Mouse (Mus musculus): ENCODE measurements around the gene Pde6c. TPM values are rescaled to one million over a fixed set of nuclear protein-coding genes. Genes with fewer than 3 reads are reported as not detected.

Pde6c gene
- polyA plus RNA-seq, 1 experiment = not detected

GRCm38 (mm10) chr19:38126656-38127055, 5.9 kb upstream of the Pde6c start:
- no peaks in the 10 kb centered on the region for H3K4me1 ChIP-seq (ENCODE audit: control insufficient read depth)
- H3K36me3 ChIP-seq (ENCODE audit: control insufficient read depth) = no peaks in the 10 kb centered on the region
- no peak for TF ChIP-seq TAL1 (IDR thresholded peaks at IDR 0.05; ENCODE audit: low read length)
- TF ChIP-seq GATA1 (IDR thresholded peaks at IDR 0.05; ENCODE audit: low read length) = no peak
- peaks cover 29% of the 10 kb centered on the region for H3K27me3 ChIP-seq (ENCODE audit: control insufficient read depth)
- no peak overlapping the region for H3K4me3 ChIP-seq (replicated peaks)
- H3K9me3 ChIP-seq (ENCODE audit: control insufficient read depth, low read length) = no peaks in the 10 kb centered on the region

DNA sequence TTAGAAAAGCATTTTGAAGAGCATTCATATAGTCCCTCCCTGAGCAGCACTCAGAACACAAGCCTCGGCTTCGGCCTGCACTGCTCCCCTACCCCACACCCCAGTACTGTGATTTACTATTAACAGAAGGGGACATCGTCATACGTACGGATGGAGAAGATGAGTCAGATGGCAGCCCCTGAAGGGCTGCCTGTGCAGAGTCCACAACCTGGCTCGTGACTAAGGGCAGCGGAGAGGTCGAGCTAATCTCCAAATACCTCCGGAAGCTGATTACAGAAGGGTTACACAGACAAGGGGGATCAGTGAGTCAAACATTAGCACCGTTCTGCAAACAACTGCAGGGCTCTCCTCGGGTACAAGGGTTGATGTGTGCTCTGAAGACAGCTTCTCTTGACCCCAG, 1.4 kb downstream of the Pde6c start:
- Histone ChIP-seq H3K27me3 (ENCODE audit: control insufficient read depth) (no peaks in the 10 kb centered on the region), H3K4me3 (replicated peaks) (no peak overlapping the region), H3K36me3 (ENCODE audit: control insufficient read depth) (no peaks in the 10 kb centered on the region), H3K9me3 (ENCODE audit: control insufficient read depth, low read length) (no peaks in the 10 kb centered on the region), H3K4me1 (ENCODE audit: control insufficient read depth) (no peaks in the 10 kb centered on the region)
- TF ChIP-seq TAL1 (IDR thresholded peaks at IDR 0.05; ENCODE audit: low read length) = no peak
- TF ChIP-seq GATA1 (IDR thresholded peaks at IDR 0.05; ENCODE audit: low read length) = no peak

GRCm38 (mm10) chr19:38134806-38135205, 2.2 kb downstream of the Pde6c start:
- H3K36me3 ChIP-seq (ENCODE audit: control insufficient read depth) = no peaks in the 10 kb centered on the region
- H3K4me1 ChIP-seq (ENCODE audit: control insufficient read depth) = no peaks in the 10 kb centered on the region
- H3K4me3 ChIP-seq (replicated peaks) = no peak overlapping the region
- no peaks in the 10 kb centered on the region for H3K27me3 ChIP-seq (ENCODE audit: control insufficient read depth)
- no peak for TF ChIP-seq GATA1 (IDR thresholded peaks at IDR 0.05; ENCODE audit: low read length)
- TF ChIP-seq TAL1 (IDR thresholded peaks at IDR 0.05; ENCODE audit: low read length) = no peak
- H3K9me3 ChIP-seq (ENCODE audit: control insufficient read depth, low read length) = no peaks in the 10 kb centered on the region

GRCm38 (mm10) chr19:38143540-38144271, 11.1 kb downstream of the Pde6c start:
- TF ChIP-seq GATA1 (IDR thresholded peaks at IDR 0.05; ENCODE audit: low read length) (no peak), TAL1 (IDR thresholded peaks at IDR 0.05; ENCODE audit: low read length) (no peak)
- Histone ChIP-seq H3K4me1 (ENCODE audit: control insufficient read depth) (no peaks in the 10 kb centered on the region), H3K36me3 (ENCODE audit: control insufficient read depth) (no peaks in the 10 kb centered on the region), H3K4me3 (replicated peaks) (no peak overlapping the region), H3K9me3 (ENCODE audit: control insufficient read depth, low read length) (no peaks in the 10 kb centered on the region), H3K27me3 (ENCODE audit: control insufficient read depth) (no peaks in the 10 kb centered on the region)

DNA sequence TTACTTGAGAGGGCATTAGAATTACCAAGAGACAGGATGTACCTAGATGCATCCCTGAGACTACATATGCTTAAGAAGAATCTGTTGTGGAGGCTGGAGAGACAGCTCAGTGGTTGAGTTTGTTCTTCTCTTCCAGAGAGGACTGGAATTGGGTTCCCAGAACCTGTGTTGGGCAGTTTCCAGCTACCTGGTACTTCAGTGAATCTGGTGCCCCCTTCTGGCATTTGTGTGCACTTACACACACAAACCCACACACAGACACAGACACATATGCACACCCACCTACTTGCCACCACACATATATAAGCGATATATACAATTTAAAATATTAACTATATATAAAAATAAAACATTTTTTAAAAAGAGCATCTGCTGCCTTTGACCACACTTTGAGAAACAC, 23.7 kb downstream of the Pde6c start:
- TF ChIP-seq TAL1 (IDR thresholded peaks at IDR 0.05; ENCODE audit: low read length) = no peak
- TF ChIP-seq GATA1 (IDR thresholded peaks at IDR 0.05; ENCODE audit: low read length) = no peak
- no peaks in the 10 kb centered on the region for H3K4me1 ChIP-seq (ENCODE audit: control insufficient read depth)
- no peaks in the 10 kb centered on the region for H3K9me3 ChIP-seq (ENCODE audit: control insufficient read depth, low read length)
- H3K27me3 ChIP-seq (ENCODE audit: control insufficient read depth) = no peaks in the 10 kb centered on the region
- H3K4me3 ChIP-seq (replicated peaks) = no peak overlapping the region
- H3K36me3 ChIP-seq (ENCODE audit: control insufficient read depth) = no peaks in the 10 kb centered on the region

- Histone ChIP-seq H3K27me3 (ENCODE audit: control insufficient read depth) (no peaks in the 10 kb centered on the region), H3K9me3 (ENCODE audit: control insufficient read depth, low read length) (no peaks in the 10 kb centered on the region), H3K4me3 (replicated peaks) (no peak overlapping the region), H3K36me3 (ENCODE audit: control insufficient read depth) (no peaks in the 10 kb centered on the region), H3K4me1 (ENCODE audit: control insufficient read depth) (no peaks in the 10 kb centered on the region)
- TF ChIP-seq GATA1 (IDR thresholded peaks at IDR 0.05; ENCODE audit: low read length) = no peak
- no peak for TF ChIP-seq TAL1 (IDR thresholded peaks at IDR 0.05; ENCODE audit: low read length)
Measured at GRCm38 (mm10) chr19:38161648-38162354, 29.2 kb downstream of the Pde6c start.

DNA sequence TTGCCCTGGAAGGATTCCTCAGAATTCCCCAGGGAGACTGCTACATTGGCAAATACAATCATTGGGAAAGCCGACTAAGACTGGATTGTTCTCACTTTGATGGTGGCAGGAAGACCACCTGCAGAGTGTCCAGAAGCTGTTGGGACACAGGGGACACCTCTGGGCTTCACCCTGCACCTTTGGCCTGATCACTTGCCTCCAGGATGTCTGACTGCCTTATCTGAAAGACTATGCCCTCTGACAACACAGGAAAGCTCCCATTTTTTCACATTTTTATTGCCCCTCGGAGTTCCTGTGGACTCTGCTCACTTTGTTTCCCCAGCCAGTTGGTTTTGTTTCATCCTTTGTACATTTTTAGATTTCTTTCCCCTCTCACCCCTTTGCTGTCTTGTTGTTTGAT, 32.1 kb downstream of the Pde6c start:
- Histone ChIP-seq H3K9me3 (ENCODE audit: control insufficient read depth, low read length) (no peaks in the 10 kb centered on the region), H3K36me3 (ENCODE audit: control insufficient read depth) (no peaks in the 10 kb centered on the region), H3K4me3 (replicated peaks) (no peak overlapping the region), H3K4me1 (ENCODE audit: control insufficient read depth) (no peaks in the 10 kb centered on the region), H3K27me3 (ENCODE audit: control insufficient read depth) (no peaks in the 10 kb centered on the region)
- no peak for TF ChIP-seq TAL1 (IDR thresholded peaks at IDR 0.05; ENCODE audit: low read length)
- TF ChIP-seq GATA1 (IDR thresholded peaks at IDR 0.05; ENCODE audit: low read length) = no peak

DNA sequence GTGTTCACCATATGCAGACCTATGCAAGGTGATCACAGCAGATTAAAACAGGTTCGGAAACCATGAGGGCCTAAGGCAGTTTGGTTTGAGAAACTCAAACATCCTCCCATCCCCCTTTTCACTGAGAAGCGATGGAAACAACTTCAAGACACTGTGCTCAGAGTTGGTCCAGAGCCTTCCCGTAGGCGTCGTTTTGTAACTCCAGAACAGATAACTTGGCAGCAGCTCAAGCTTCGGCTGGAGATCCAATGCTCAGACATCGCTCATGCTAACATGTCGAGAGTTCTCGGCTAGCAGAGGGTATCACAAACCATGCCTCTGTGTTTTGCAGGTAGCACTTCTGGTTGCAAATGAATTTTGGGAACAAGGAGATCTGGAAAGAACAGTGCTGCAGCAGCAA, 47.1 kb downstream of the Pde6c start:
- peaks cover 9% of the 10 kb centered on the region for H3K36me3 ChIP-seq (ENCODE audit: control insufficient read depth)
- no peak for TF ChIP-seq GATA1 (IDR thresholded peaks at IDR 0.05; ENCODE audit: low read length)
- TF ChIP-seq TAL1 (IDR thresholded peaks at IDR 0.05; ENCODE audit: low read length) = no peak
- H3K4me1 ChIP-seq (ENCODE audit: control insufficient read depth) = no peaks in the 10 kb centered on the region
- H3K9me3 ChIP-seq (ENCODE audit: control insufficient read depth, low read length) = no peaks in the 10 kb centered on the region
- no peaks in the 10 kb centered on the region for H3K27me3 ChIP-seq (ENCODE audit: control insufficient read depth)
- no peak overlapping the region for H3K4me3 ChIP-seq (replicated peaks)

- peaks cover 3% of the 10 kb centered on the region; the same call in 1 of the 2 replicates for H3K4me1 ChIP-seq (ENCODE audit: control insufficient read depth)
- no peaks in the 10 kb centered on the region for H3K27me3 ChIP-seq (ENCODE audit: control insufficient read depth)
- peaks cover 12% of the 10 kb centered on the region for H3K36me3 ChIP-seq (ENCODE audit: control insufficient read depth)
- H3K4me3 ChIP-seq (replicated peaks) = no peak overlapping the region
- TF ChIP-seq TAL1 (IDR thresholded peaks at IDR 0.05; ENCODE audit: low read length) (no peak), GATA1 (IDR thresholded peaks at IDR 0.05; ENCODE audit: low read length) (no peak)
- no peaks in the 10 kb centered on the region for H3K9me3 ChIP-seq (ENCODE audit: control insufficient read depth, low read length)
Measured at GRCm38 (mm10) chr19:38186631-38187344, 54.2 kb downstream of the Pde6c start.
